Mouse (Mus musculus) c-Kit-positive CD71-positive TER-119-negative erythroid progenitor cells, embryonic 14.5 days (primary cell): ENCODE data around the gene Crispld2.

Source experiments
- DNase-seq: peaks from one replicate; pipeline ENCODE4 v3.0.0-alpha.2; 2013; ENCODE audit warnings: low read depth

Crispld2 gene

GRCm38 (mm10) chr8:120036111-120036510, 43.9 kb downstream of the Crispld2 start:
- no peak for DNase-seq

GRCm38 (mm10) chr8:120036578-120036977, 44.3 kb downstream of the Crispld2 start:
- no peak for DNase-seq

- no peak for DNase-seq
Observed at GRCm38 (mm10) chr8:120037199-120037598, 45.0 kb downstream of the Crispld2 start.

GRCm38 (mm10) chr8:120037611-120038010, 45.4 kb downstream of the Crispld2 start:
- DNase-seq, result no peak

- DNase-seq, result no peak
Observed at GRCm38 (mm10) chr8:120038741-120039140, 46.5 kb downstream of the Crispld2 start.

GRCm38 (mm10) chr8:120039313-120039919, 47.2 kb downstream of the Crispld2 start:
- no peak for DNase-seq

DNA sequence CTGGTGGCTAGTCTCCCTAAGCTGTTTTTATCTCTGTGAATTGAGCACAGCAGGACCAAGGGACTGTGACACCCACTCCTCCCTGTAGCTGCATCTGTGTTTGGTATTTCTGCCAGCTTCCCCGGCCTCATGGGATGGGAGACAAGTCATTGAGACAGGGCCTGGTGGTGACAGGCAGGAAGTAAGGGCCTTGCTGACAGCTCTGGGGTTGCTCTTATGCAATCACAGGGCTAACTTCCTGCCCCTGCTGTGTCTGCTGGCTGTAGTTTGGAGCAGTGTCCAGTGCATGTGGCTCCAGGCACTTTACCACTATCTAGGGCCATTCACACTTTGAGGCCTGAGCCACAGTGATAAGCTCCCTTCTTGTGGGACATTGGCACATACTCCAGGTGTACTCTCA, 48.6 kb downstream of the Crispld2 start:
- DNase-seq, result no peak

- DNase-seq, result no peak
Observed at GRCm38 (mm10) chr8:120042542-120043312, 50.5 kb downstream of the Crispld2 start.

GRCm38 (mm10) chr8:120044907-120045306, 52.7 kb downstream of the Crispld2 start:
- DNase-seq, result no peak

GRCm38 (mm10) chr8:120045471-120045870, 53.2 kb downstream of the Crispld2 start:
- no peak for DNase-seq

- no peak for DNase-seq
Observed at GRCm38 (mm10) chr8:120046258-120047020, 54.2 kb downstream of the Crispld2 start.

- no peak for DNase-seq
Observed at GRCm38 (mm10) chr8:120049949-120050348, 57.7 kb downstream of the Crispld2 start.

- DNase-seq, result no peak
Observed at GRCm38 (mm10) chr8:120050376-120050775, 58.1 kb downstream of the Crispld2 start.

DNA sequence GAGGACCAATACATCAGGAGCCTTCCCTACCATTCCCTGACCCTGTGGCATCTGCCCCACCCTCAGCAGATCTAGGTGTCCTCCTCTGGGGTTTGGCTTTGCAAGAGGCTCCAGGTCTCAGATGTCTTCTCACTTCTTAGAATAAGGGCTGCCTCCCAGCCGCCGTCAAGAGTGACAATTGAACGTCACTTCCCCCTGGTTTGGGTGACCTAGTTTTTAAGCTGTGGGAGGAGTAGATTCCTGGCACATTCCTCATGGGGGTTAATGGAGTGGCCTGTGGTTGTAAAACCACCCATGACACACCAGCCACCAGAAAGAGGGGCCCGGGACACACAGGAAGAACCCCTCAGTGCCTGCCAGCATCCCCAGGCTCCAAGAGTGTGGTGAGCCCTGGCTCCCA, 58.8 kb downstream of the Crispld2 start:
- DNase-seq, result no peak

DNA sequence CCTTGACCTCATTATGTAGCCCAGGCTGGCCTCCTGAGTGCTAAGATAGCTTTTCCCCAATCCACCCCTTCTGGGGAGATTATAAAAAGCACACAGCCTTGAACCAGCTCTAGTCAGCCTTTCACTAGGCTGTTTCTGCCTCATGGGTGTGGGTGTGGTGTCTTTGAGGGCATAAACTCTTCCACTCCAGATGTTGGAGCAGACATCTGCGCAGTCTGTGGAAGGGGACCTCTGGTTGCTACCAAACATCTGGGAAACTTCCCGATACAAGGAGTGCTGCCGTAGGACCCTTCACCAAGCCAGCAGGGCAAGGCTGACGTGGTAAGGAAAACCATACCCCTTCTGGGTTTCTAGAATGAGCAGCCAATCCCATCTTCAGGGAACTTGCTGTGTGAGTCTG, 59.7 kb downstream of the Crispld2 start:
- DNase-seq, result no peak

DNA sequence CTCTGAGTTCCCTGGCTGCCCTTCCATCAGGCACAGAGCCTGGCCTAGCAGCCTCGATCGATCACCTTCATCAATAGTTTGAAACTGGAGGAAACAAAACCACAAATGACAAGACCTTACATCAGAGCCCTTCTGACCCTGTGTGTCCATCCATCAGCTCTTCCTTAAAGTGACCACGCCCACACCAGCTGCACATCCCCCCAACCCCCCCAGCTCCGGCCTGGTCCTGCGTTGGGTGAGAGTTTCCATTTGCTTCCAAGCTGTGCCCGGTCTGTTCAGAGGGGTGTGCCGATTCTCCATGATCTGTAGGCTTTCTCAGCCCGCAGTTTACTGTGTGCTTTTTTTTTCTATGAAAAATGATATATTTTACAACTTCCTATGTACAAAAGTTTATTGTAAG, 60.1 kb downstream of the Crispld2 start:
- DNase-seq, result no peak

- DNase-seq, result no peak
Observed at GRCm38 (mm10) chr8:120054833-120055232, 62.6 kb downstream of the Crispld2 start.

GRCm38 (mm10) chr8:120057078-120057477, 64.8 kb downstream of the Crispld2 start:
- no peak for DNase-seq

DNA sequence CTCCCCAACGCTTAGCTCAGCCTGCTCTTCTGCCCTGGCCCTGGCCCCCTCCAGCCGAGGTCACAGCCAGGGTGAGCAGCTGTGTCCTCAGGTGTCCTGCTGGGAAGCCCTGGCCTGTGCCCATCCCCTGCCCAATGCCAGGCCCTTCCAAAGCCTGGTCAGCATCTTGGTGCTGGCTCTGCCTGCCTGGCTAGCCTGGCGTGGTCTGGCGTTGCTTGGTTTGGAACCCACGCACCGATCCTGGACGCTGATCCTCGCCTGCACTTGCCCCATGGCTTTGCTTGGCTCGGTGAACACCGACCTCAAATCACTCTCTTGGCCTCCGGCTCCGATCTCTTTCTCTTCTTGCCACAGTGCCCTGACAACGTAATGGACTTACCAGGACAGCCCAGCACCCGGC, 70.5 kb downstream of the Crispld2 start:
- no peak for DNase-seq

DNA sequence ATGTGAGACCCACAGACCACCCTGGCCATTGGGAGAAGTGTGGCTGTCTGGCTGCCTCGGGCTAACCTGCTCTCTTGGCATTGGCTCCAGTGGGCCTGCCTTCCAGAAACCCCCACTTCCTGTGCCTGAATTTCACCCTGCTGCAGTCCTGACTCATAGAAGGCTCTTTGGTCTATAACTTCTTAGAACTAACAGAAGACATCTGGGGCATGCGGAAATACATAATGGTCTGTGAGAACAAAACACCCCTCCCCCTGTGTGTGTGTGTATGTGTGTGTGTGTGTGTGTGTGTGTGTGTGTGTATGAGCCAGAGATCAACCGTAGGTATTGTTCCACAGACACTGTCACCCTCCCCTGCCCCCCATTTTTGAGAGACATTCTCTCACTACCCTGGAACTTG, 71.1 kb downstream of the Crispld2 start:
- DNase-seq, result no peak

- no peak for DNase-seq
Observed at GRCm38 (mm10) chr8:120065611-120066010, 73.4 kb downstream of the Crispld2 start.

DNA sequence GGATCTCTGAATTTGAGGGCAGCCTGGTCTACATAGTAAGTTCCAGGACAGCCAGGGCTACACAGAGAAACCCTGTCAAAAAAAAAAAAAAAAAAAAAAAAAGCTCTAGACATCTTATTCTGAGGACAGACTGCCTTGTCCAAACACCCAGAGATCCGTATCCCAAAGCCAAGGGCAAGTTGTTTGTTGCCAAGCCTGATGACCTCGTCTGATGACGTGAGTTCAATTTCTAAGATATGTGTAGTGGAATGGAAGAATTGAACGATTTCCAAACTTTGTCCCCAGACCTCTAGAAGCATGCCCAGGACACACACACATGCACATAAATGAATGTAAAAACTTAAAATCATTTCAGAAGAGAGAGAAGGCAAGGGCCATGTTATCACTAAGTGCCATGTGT, 74.0 kb downstream of the Crispld2 start:
- no peak for DNase-seq
